Mouse (Mus musculus) cortical plate, adult 2 months (tissue): ENCODE measurements at regions not wholly inside any gene's neighbourhood (a gene's known extent, or its start where the extent isn't known, plus 50 kb on each side); places are given as distances from the start of the nearest gene placed in this dataset.

ENCODE experiments used
- CTCF ChIP-seq: fragments of 200-500 bp; IDR thresholded peaks from 2 replicates; pipeline ENCODE4 v1.5.1; 2011; ENCODE audit warnings: mild to moderate bottlenecking, control low read depth, low read length; ENCODE audit not compliant: insufficient read depth; ENCODE audit errors: extremely low read depth
- POLR2A ChIP-seq: fragments of 200-500 bp; IDR thresholded peaks from 2 replicates; pipeline ENCODE4 v1.6.1; 2011; ENCODE audit warnings: mild to moderate bottlenecking, low read length, control low read depth; ENCODE audit not compliant: insufficient read depth; ENCODE audit errors: extremely low read depth

GRCm38 (mm10) chr3:52785595-52785994, 231.4 kb downstream of the Cog6 start:
- TF ChIP-seq POLR2A (no peak), CTCF (no peak)
